Mouse (Mus musculus): Measurements from ENCODE around the gene Olfr27. TPM values are rescaled to one million over a fixed set of nuclear protein-coding genes. Genes with fewer than 3 reads are reported as not detected.

Gene Olfr27
- total RNA-seq (2017): not detected in 3 replicates

- ATAC-seq (replicated peaks; ENCODE audit: insufficient number of reproducible peaks, low FRiP score, low TSS enrichment, poor library complexity, severe bottlenecking): no peak
Measured at GRCm38 (mm10) chr9:39127831-39128230, at the start of gene Olfr27. Olfr27 (plus strand) TSS chr9:39128131.

DNA sequence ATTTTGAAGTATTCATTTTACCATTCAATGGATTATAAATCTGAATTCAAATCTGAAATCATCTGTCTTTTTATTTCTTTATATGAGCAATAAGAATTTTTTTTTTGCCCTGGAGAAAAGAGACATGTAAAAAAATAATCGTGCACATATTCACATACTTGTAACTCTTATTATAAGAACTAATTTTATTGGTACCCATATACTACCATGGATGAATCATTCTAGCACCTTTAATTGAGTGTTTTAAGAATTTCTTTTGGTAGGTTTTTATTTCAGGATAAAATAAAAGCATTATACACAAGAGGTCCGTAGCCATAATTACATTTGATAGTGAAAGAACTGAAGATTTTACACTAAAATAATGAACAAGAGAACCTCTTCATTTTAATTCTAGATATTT, 49.1 kb upstream of the Olfr27 start, which contains the start of gene Olfr938:
Olfr938 (minus strand) TSS at position 101 of the 400 bp plus-strand sequence.
- ATAC-seq (replicated peaks; ENCODE audit: insufficient number of reproducible peaks, low FRiP score, low TSS enrichment, poor library complexity, severe bottlenecking): no peak

- ATAC-seq (replicated peaks; ENCODE audit: insufficient number of reproducible peaks, low FRiP score, low TSS enrichment, poor library complexity, severe bottlenecking): no peak
Measured at GRCm38 (mm10) chr9:39127326-39127725, 605 bp upstream of the Olfr27 start.

GRCm38 (mm10) chr9:39152401-39152800, 24.5 kb downstream of the Olfr27 start:
- ATAC-seq (replicated peaks; ENCODE audit: insufficient number of reproducible peaks, low FRiP score, low TSS enrichment, poor library complexity, severe bottlenecking): no peak

DNA sequence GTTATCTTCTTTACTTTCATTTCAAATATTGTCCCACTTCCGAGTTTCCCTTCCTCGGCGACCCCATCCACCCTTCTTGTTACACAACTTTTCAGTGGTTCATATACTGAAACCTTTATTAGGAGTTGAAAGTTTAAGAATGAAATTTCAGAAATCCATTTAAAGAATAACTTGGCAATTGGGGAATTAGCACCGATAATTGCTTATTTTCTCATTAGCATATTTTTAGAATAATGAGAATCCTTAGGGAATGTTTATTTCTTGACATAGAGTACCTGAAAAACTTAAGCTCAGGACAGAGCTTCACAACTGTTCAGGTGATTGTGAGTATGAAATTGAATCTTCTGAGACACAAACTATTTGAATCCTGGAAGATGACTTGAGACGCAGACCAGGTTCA, 38.1 kb downstream of the Olfr27 start, which contains the start of gene Olfr943:
Olfr943 (plus strand) TSS at position 301 of the 400 bp plus-strand sequence.
- no peak for ATAC-seq (replicated peaks; ENCODE audit: insufficient number of reproducible peaks, low FRiP score, low TSS enrichment, poor library complexity, severe bottlenecking)

Other genes starting within 250 kb of the Olfr27 start
- gene Olfr930, start 198.3 kb upstream of the Olfr27 start, total RNA-seq (2017): not detected in 3 replicates
- gene Olfr933, start 155.8 kb upstream of the Olfr27 start, total RNA-seq (2017): not detected in 3 replicates
- gene Olfr934, start 139.8 kb upstream of the Olfr27 start, total RNA-seq (2017): not detected in 3 replicates
- 2.0 TPM in 1 of 3 replicates, not detected in the others for gene Olfr935, start 128.4 kb upstream of the Olfr27 start, total RNA-seq (2017)
- gene Olfr146, start 104.8 kb upstream of the Olfr27 start, total RNA-seq (2017): not detected in 3 replicates
- gene Olfr937, start 63.2 kb upstream of the Olfr27 start, total RNA-seq (2017): not detected in 3 replicates
- gene Olfr938, start 49.2 kb upstream of the Olfr27 start, total RNA-seq (2017): not detected in 3 replicates
- gene Olfr943, start 38.2 kb downstream of the Olfr27 start, total RNA-seq (2017): not detected in 3 replicates
- not detected in 3 replicates for gene Olfr944, start 73.8 kb downstream of the Olfr27 start, total RNA-seq (2017)
- gene Olfr1537, start 121.9 kb downstream of the Olfr27 start, total RNA-seq (2017): not detected in 3 replicates
- gene Olfr945, start 148.7 kb downstream of the Olfr27 start, total RNA-seq (2017): 0.53 TPM in 1 of 3 replicates, not detected in the others
- gene Olfr948, start 197.9 kb downstream of the Olfr27 start, total RNA-seq (2017): not detected in 3 replicates

Data from monocyte, adult 5-6 weeks (primary cell).